Mouse (Mus musculus) limb, embryonic 15.5 days (tissue): ENCODE measurements at regions not wholly inside any gene's neighbourhood (a gene's known extent, or its start where the extent isn't known, plus 50 kb on each side); places are given as distances from the start of the nearest gene placed in this dataset.

Experiments used
- ATAC-seq: fragments of 200-750 bp; cut with Nextera tagmentation; 2 replicates; pipeline ENCODE4 v1.8.0; 2017; ENCODE audit warnings: low read depth, moderate TSS enrichment; ENCODE audit not compliant: insufficient number of reproducible peaks, low FRiP score, low TSS enrichment
- H3K27ac ChIP-seq: fragments of 300-500 bp; sonication (generic); 2 replicates; pipeline ENCODE4 v1.5.1; 2015; ENCODE audit warnings: moderate library complexity, mild to moderate bottlenecking, inconsistent platforms
- H3K27me3 ChIP-seq: fragments of 300-500 bp; sonication (generic); 2 replicates; pipeline ENCODE4 v1.6.1; 2015; ENCODE audit warnings: inconsistent platforms
- H3K36me3 ChIP-seq: fragments of 300-500 bp; sonication (generic); 2 replicates; pipeline ENCODE4 v1.6.1; 2015; ENCODE audit warnings: inconsistent platforms
- H3K4me1 ChIP-seq: fragments of 300-500 bp; sonication (generic); 2 replicates; pipeline ENCODE4 v1.6.1; 2015; ENCODE audit warnings: inconsistent platforms
- H3K4me2 ChIP-seq: fragments of 300-500 bp; sonication (generic); 2 replicates; pipeline ENCODE4 v1.6.1; 2015; ENCODE audit warnings: mild to moderate bottlenecking, inconsistent platforms
- H3K4me3 ChIP-seq: fragments of 300-500 bp; sonication (generic); 2 replicates; pipeline ENCODE4 v1.5.1; 2015; ENCODE audit warnings: mild to moderate bottlenecking, inconsistent platforms
- H3K9ac ChIP-seq: fragments of 300-500 bp; sonication (generic); 2 replicates; pipeline ENCODE4 v1.6.1; 2015; ENCODE audit warnings: inconsistent platforms
- H3K9me3 ChIP-seq: fragments of 300-500 bp; sonication (generic); 2 replicates; pipeline ENCODE4 v1.6.1; 2016; ENCODE audit warnings: inconsistent platforms
- WGBS: fragments of 180-500 bp; shearing (Covaris S2); methylation state at CpG from one replicate; pipeline ENCODE4 v1.1.7; 2015; 5-methylcytosine and 5-hydroxymethylcytosine counted together

DNA sequence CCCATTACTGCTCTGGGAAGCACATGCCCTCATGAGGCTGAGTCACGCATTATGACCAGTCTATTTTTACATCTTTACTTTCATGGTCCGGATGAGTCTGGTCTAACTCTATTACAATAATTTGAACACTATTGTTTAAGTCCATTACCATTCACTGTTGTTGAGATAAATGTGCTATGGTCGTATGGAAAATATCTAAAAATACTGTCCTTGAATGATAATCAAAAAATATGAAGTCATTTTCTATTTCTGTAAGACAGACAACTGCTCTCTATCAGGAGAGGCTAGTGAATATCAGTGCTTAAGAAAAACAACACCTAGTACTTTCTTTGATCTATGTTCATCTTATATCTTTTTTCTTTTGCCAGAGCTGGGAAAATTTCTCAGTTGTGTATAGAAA is 359.6 kb upstream of the Atp2b1 start:
- H3K4me2 ChIP-seq, result no peak overlapping the region
- H3K4me1 ChIP-seq, result 0 out of 2 replicates have a peak, but pooled peaks cover 3% of the 10 kb centered on the region
- no peaks in the 10 kb centered on the region for H3K27me3 ChIP-seq
- H3K9me3 ChIP-seq, result no peaks in the 10 kb centered on the region
- no peak overlapping the region for H3K27ac ChIP-seq
- WGBS, result 84% methylated on average over 3 of the region's 3 CpGs
- ATAC-seq, result no peak
- no peak overlapping the region for H3K9ac ChIP-seq
- no peaks in the 10 kb centered on the region for H3K36me3 ChIP-seq
- no peak overlapping the region for H3K4me3 ChIP-seq

DNA sequence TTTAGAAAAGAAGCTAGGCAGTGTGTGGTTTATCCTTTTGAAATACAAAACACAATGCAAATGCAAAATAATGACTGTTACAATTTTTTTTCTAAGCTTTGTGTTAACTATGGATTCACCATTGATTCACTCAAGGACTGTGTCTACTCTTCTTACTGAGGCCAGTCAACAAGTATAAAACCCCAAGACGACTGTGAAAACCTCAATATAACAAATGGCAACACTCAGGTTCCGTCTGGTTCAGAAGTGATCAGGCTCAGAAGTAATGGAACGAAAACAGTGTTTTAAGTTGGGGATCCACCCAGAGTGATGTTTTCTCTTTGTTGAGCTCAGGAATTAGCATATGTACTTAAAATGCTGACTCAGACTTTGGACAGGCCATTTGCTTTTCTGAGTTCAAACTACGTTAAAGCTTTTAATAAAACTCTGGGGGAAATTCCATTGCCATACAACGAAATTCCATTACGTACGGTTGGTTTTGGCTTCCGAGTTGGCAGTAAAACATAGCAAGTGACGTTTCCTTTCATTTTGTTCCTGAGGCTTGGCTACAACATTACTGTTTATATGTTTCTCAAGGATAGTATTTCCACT is 356.6 kb upstream of the Atp2b1 start:
- no peak overlapping the region for H3K4me2 ChIP-seq
- WGBS, result 37% methylated on average over 9 of the region's 9 CpGs
- H3K4me3 ChIP-seq, result no peak overlapping the region
- no peak overlapping the region for H3K9ac ChIP-seq
- H3K27me3 ChIP-seq, result no peaks in the 10 kb centered on the region
- no peaks in the 10 kb centered on the region for H3K9me3 ChIP-seq
- H3K4me1 ChIP-seq, result 0 out of 2 replicates have a peak, but pooled peaks cover 3% of the 10 kb centered on the region
- H3K36me3 ChIP-seq, result no peaks in the 10 kb centered on the region
- no peak for ATAC-seq
- H3K27ac ChIP-seq, result no peak overlapping the region

DNA sequence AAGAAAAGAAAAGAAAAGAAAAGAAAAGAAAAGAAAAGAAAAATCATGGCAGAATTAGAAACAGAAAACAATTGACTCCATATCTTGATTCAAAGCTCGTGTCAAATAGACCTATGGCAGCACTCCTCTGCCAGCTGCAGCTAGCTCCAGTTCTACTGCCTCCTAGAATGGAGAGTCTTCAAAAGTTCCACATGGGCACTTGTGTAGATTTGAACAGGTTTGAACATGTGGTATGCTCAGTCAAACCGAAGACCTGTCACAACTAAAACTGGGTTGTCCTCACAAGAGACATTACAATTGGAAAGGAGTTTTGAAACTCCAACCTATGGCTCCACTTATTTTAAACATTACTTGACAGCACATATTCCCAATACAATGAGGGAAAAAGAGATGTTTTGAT is 355.6 kb upstream of the Atp2b1 start:
- 65% methylated on average over 2 of the region's 2 CpGs for WGBS
- 0 out of 2 replicates have a peak, but pooled peaks cover 3% of the 10 kb centered on the region for H3K4me1 ChIP-seq
- no peak overlapping the region for H3K9ac ChIP-seq
- H3K27ac ChIP-seq, result no peak overlapping the region
- no peaks in the 10 kb centered on the region for H3K9me3 ChIP-seq
- H3K36me3 ChIP-seq, result no peaks in the 10 kb centered on the region
- ATAC-seq, result no peak
- no peak overlapping the region for H3K4me3 ChIP-seq
- H3K27me3 ChIP-seq, result no peaks in the 10 kb centered on the region
- no peak overlapping the region for H3K4me2 ChIP-seq

DNA sequence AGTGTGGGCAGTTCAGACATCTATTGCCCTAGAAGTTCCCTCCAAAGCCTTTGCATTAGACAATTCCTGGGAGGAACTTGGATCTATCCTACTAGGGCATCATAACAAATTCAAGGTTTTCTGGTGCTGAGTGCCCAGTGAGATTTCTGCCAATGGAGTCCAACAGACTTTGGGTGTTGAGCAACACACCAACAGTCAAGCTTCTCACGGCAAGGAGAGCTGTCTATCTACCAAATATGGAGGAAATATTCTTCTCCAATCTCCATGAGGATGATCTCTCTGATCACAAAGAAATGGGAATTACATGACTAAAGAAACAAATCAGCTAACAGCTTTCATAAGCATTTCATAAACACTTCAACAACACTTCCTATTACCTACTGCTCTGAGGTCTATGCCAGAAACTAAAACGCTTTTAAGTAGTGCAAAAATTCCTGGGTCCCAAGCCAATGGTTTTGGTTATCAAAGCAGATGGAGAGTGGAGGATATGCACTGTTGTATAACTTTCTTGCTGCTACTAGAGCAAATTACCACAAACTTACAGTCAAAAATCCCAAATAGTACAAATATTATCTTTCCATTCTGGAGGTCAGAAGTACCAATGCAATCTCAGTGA is 351.8 kb upstream of the Atp2b1 start:
- Histone ChIP-seq H3K4me1 (0 out of 2 replicates have a peak, but pooled peaks cover 3% of the 10 kb centered on the region), H3K36me3 (no peaks in the 10 kb centered on the region), H3K9me3 (no peaks in the 10 kb centered on the region), H3K27me3 (no peaks in the 10 kb centered on the region), H3K9ac (no peak overlapping the region), H3K27ac (no peak overlapping the region), H3K4me2 (no peak overlapping the region), H3K4me3 (no peak overlapping the region)
- 72% methylated on average over 2 of the region's 2 CpGs for WGBS
- no peak for ATAC-seq

DNA sequence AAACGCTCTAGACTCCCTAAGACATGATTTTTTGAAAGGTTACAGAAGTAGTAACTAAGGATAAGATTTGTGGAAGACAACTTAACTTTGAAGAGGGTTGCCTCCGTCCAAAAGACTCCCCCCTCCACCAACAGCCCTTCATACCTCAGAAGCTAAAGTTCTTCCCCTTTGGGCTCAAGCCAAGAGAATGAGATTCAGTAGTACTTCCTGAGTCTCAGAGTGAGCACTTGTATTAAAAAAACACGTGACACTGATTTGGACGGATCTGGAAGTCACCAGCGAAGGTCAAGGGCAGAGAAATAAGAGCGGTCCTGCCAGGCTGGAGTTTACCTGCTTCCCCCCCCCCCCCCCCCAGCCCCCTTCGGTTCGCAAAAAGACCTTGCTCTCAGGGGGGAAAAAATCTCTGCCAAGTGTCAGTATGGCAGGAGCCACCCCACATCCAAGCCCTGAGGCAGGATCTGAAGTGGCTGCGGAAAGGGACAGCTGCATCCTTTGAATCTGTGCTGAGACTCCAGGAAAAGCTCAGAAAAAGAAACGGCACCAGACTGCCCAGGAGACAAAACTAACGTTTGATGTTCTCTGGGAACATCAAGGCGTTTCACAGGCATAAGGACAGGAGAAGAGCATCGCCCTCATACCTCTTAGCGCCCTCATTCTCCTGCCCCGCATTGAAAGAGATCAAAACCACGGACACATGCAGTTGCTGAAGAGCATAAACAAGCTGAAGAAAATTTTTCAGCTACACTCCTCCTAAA is 341.2 kb upstream of the Atp2b1 start:
- H3K9me3 ChIP-seq, result no peaks in the 10 kb centered on the region
- no peak overlapping the region for H3K9ac ChIP-seq
- no peak overlapping the region for H3K4me2 ChIP-seq
- WGBS, result 37% methylated on average over 16 of the region's 16 CpGs
- H3K27me3 ChIP-seq, result no peaks in the 10 kb centered on the region
- H3K36me3 ChIP-seq, result no peaks in the 10 kb centered on the region
- no peak overlapping the region for H3K4me3 ChIP-seq
- H3K4me1 ChIP-seq, result no peaks in the 10 kb centered on the region
- no peak for ATAC-seq
- no peak overlapping the region for H3K27ac ChIP-seq

DNA sequence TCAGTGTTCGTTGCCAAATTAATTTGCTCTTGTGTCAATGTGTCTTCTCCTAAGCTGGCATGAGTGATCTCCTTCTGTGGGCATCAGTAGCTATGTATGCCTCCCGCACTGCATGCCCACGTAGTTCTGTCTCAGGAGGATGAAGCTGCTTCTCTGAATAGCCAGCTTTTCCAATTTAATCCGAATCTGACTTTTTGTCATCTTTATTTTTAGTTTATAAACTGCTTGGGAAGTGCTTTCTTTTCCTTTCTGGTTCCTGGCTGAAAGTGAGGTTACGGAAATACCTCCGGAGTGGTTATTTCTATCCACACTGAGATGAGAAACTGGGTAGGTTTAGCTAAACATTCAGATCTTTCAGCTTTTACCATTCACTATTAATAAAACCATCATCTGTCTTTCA is 337.2 kb upstream of the Atp2b1 start:
- ATAC-seq, result no peak
- no peak overlapping the region for H3K4me3 ChIP-seq
- no peaks in the 10 kb centered on the region for H3K27me3 ChIP-seq
- 83% methylated on average over 6 of the region's 6 CpGs for WGBS
- no peaks in the 10 kb centered on the region for H3K36me3 ChIP-seq
- no peaks in the 10 kb centered on the region for H3K9me3 ChIP-seq
- no peaks in the 10 kb centered on the region for H3K4me1 ChIP-seq
- H3K9ac ChIP-seq, result no peak overlapping the region
- no peak overlapping the region for H3K27ac ChIP-seq
- no peak overlapping the region for H3K4me2 ChIP-seq

DNA sequence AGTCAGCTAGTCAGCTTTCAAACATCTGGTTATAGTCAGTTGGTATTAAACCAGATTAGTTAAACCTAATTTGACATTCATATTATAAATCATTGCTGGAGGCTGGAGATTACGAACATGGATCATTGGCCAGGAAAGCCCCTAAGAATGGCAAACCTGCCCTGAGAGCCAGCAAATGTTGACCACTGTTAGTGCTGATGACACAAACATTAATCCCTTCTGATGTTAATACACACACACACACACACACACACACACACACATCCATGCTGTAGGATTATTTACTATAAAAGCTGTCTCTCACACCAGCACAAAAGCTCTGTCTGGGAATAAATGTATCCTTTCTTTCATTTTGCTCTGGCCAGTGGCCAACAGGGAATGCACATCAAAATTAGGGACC is 329.4 kb upstream of the Atp2b1 start:
- no peak for ATAC-seq
- H3K9ac ChIP-seq, result no peak overlapping the region
- no peak overlapping the region for H3K4me2 ChIP-seq
- no peaks in the 10 kb centered on the region for H3K9me3 ChIP-seq
- H3K36me3 ChIP-seq, result no peaks in the 10 kb centered on the region
- WGBS, result 70% methylated on average over 1 of the region's 1 CpGs
- H3K27ac ChIP-seq, result no peak overlapping the region
- H3K4me3 ChIP-seq, result no peak overlapping the region
- no peaks in the 10 kb centered on the region for H3K27me3 ChIP-seq
- H3K4me1 ChIP-seq, result no peaks in the 10 kb centered on the region

DNA sequence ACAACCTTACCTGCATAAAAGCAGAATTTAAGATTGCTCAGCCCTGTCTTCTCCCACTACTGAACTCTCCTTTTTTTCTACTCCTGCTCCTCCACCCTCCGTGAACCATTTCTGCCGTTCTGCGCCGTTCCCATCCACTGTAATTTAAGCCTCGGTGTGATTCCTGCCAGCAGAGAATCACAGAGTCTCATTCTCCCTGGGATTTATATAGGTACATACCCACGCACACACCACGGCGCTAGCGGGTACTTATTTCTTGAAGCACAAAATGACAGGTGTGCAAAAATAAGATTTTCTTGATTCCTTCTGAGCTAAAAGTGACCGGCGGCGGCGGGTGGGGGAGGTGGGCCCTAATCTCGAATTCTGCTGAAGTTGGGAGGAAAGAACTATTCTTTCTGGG is 324.5 kb upstream of the Atp2b1 start:
- H3K36me3 ChIP-seq, result no peaks in the 10 kb centered on the region
- 73% methylated on average over 14 of the region's 14 CpGs for WGBS
- no peak overlapping the region for H3K9ac ChIP-seq
- H3K4me2 ChIP-seq, result no peak overlapping the region
- H3K27ac ChIP-seq, result no peak overlapping the region
- no peak for ATAC-seq
- no peak overlapping the region for H3K4me3 ChIP-seq
- H3K9me3 ChIP-seq, result no peaks in the 10 kb centered on the region
- no peaks in the 10 kb centered on the region for H3K27me3 ChIP-seq
- H3K4me1 ChIP-seq, result no peaks in the 10 kb centered on the region

DNA sequence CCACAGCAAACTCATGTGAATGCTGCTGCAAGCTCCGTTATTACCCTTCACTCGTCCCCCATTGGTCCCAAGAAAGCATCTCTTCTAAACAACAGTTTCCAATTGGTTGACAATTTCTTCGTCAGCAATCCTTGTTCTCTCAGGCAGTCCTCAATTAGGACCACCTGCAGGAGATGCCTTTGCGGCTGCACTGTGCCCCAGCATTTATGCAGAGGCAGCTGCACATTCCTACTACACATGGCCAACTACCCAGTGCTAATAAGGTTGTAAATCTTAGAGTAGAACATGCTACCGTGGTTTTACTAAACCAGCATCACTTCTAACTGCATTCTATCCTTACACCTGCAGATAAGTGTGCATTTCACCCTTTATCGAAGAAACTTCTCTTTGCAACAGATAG is 322.1 kb upstream of the Atp2b1 start:
- no peaks in the 10 kb centered on the region for H3K9me3 ChIP-seq
- no peak overlapping the region for H3K4me2 ChIP-seq
- no peak overlapping the region for H3K9ac ChIP-seq
- H3K4me1 ChIP-seq, result no peaks in the 10 kb centered on the region
- H3K27me3 ChIP-seq, result no peaks in the 10 kb centered on the region
- no peak overlapping the region for H3K4me3 ChIP-seq
- WGBS, result 35% methylated on average over 6 of the region's 6 CpGs
- no peak overlapping the region for H3K27ac ChIP-seq
- ATAC-seq, result no peak
- no peaks in the 10 kb centered on the region for H3K36me3 ChIP-seq

DNA sequence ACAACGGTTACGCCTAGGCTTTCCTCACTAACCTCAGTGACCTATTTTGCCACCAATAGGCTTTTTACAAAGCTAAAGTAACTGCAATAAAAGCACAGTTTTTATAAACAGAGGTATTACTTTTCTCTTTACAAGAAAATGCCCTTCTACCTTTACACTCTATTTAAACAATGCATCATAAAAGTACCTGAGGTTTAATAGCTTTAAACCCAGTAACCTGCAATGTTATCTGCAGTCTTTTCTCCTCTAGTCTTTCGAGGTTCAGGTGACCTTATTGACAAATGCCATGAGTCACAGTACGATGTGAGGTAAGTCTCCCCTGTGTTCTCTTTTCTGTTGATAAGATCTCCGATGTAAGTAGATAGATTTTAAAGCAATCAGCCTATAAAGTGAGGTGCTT is 320.3 kb upstream of the Atp2b1 start:
- no peak overlapping the region for H3K4me2 ChIP-seq
- no peak overlapping the region for H3K4me3 ChIP-seq
- no peak overlapping the region for H3K27ac ChIP-seq
- ATAC-seq, result no peak
- WGBS, result 47% methylated on average over 5 of the region's 5 CpGs
- no peaks in the 10 kb centered on the region for H3K9me3 ChIP-seq
- H3K9ac ChIP-seq, result no peak overlapping the region
- H3K36me3 ChIP-seq, result no peaks in the 10 kb centered on the region
- H3K4me1 ChIP-seq, result no peaks in the 10 kb centered on the region
- H3K27me3 ChIP-seq, result no peaks in the 10 kb centered on the region

DNA sequence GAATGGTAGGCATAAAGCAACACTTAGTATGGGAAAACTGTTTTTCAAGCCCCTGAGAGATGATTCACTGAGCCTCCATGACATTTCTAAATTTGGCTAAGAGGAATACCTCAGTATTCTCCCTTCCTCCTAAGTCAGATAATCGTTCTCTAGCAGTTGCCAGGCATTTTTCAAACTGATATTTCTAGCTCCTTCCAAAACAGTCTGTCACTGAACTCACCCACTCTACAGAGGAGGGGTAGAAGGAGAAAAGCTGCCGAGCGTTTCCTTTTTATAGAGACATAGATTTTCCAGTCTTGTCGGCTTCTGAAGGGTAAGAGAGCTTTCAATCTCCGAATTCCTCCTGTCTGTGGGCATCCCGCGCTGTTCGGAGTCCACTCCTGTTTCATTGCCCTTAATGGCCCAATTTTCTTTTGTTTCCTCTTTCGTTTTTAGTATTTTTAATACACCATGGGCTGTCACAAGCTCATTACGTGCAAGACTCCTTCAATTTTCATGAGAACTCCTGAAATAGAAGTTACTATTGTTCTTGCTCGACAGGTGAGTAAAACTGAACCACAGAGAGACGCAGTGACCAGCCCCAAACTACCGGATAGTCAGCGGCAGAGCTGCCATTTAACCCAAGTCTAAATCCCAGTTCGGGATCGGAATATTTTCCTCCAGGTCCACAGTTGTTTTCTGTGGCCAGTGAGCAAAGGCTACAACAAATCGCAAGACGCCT is 305.8 kb upstream of the Atp2b1 start:
- 85% methylated on average over 18 of the region's 18 CpGs for WGBS
- ATAC-seq, result no peak

DNA sequence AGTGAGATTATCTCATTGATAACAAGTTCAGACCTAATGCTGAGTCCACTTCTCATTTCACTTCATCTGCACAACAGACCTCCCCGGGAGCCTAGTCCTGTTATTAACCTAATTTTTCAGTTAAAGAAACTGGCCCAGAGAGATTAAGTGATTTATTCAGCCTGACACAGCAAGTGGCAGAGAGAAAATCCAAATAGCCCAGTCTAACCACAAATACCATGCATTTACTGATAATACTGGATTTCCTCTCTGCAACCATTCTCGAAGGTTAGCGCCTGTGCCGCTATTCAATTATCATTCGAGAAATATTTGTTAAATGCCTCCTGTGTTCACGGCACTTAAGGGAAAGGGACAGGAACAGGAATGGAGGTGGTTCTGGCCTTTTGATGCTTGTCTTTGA is 303.5 kb upstream of the Atp2b1 start:
- Histone ChIP-seq H3K27ac (no peak overlapping the region), H3K27me3 (no peaks in the 10 kb centered on the region), H3K9ac (no peak overlapping the region), H3K9me3 (no peaks in the 10 kb centered on the region), H3K4me2 (no peak overlapping the region), H3K36me3 (no peaks in the 10 kb centered on the region), H3K4me1 (no peaks in the 10 kb centered on the region), H3K4me3 (no peak overlapping the region)
- WGBS, result 87% methylated on average over 6 of the region's 6 CpGs
- no peak for ATAC-seq

More for the DNA sequence above, 305.8 kb upstream of the Atp2b1 start:
- Histone ChIP-seq H3K4me3 (no peak overlapping the region), H3K36me3 (no peaks in the 10 kb centered on the region), H3K9me3 (no peaks in the 10 kb centered on the region), H3K4me2 (no peak overlapping the region), H3K27ac (no peak overlapping the region), H3K9ac (no peak overlapping the region), H3K27me3 (no peaks in the 10 kb centered on the region), H3K4me1 (no peaks in the 10 kb centered on the region)
